Mouse (Mus musculus) skeletal muscle tissue, adult 2 months (tissue): ENCODE measurements around the gene Robo3.

Experiments
- DNase-seq: peaks from one replicate; pipeline ENCODE4 v3.0.0-alpha.2; 2012; ENCODE audit warnings: low read depth, low spot score

Robo3 gene

GRCm38 (mm10) chr9:37368081-37368830 is 64.8 kb downstream of the Robo3 start:
- DNase-seq = no peak

DNA sequence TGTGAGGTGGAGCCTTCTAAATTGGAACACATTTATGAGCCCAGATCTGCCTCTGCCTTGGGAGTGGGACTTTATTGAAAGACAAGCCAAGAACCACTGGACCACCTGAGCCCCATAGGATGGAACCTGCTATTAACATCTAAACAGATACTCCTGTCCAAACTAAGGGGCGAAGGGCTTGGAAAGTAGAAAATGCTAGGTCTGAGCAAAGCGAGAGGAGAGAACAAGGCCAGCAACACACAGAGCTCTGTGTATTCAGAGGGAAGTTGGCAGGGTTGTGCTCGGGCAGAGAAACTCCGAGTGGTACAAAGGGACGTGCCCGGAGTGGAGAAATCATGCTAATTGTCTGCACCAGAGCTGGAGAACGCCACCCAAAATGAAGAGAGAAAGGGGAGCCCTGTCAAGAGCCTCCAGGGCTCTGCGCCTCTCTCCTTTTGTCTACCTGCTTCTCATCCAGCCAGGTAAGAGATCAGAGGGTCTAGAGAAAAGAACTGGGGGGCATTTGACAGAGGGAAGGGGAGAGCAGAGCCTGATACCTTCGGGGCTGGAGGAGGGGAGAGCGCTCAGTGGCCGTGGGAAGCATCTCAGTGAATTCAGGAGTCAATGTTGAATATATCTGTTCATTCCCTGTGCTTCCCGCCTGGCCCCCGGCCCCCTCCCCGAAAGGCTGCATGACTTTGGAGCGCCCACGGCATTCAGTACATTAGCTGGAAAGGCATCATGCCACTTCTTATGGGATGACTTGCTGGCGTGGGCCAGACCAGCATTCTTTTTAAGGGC is 65.6 kb downstream of the Robo3 start, which contains the start of gene Hepacam:
TSS of gene Hepacam (plus strand) at position 51 of the 780 bp plus-strand sequence.
- no peak for DNase-seq

DNA sequence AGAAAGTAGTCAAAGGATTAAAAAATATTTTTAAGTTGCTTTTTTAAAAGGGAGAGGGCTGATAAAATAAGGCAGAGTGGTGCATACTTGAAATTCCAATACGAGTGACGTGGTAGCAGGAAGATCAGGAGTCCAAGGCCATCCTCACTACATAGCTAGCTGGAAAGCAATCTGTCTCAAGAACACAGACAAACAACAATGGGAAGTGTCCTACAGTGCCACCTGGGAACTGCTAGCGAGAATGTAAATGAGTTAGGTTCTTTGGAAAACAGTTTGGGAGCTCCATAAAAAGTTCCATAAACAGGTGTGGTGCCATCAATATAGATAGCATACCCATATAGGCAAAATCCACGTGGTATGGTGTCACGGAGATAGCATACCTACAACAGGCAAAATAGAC is 67.3 kb downstream of the Robo3 start:
- DNase-seq = no peak
